Mouse (Mus musculus) neural tube, embryonic 13.5 days (tissue): ENCODE data around the gene Olfr734. TPM values are rescaled to one million over a fixed set of nuclear protein-coding genes. Genes with fewer than 3 reads are reported as not detected.

Experiments used
- ATAC-seq: fragments of 200-750 bp; cut with Nextera tagmentation; 2 replicates; pipeline ENCODE4 v1.8.0; 2017; ENCODE audit warnings: low read depth, mild to moderate bottlenecking, moderate TSS enrichment, moderate library complexity
- H3K27ac ChIP-seq: fragments of 300-500 bp; sonication (generic); replicated peaks from 2 replicates; pipeline ENCODE4 v1.5.1; 2015; ENCODE audit warnings: moderate library complexity, mild to moderate bottlenecking, inconsistent platforms
- H3K27me3 ChIP-seq: fragments of 300-500 bp; sonication (generic); 2 replicates; pipeline ENCODE4 v1.6.1; 2015; ENCODE audit warnings: mild to moderate bottlenecking, inconsistent platforms
- H3K36me3 ChIP-seq: fragments of 300-500 bp; sonication (generic); 2 replicates; pipeline ENCODE4 v1.6.1; 2015; ENCODE audit warnings: mild to moderate bottlenecking, inconsistent platforms
- H3K4me1 ChIP-seq: fragments of 300-500 bp; sonication (generic); replicated peaks from 2 replicates; pipeline ENCODE4 v1.6.1; 2015; ENCODE audit warnings: inconsistent platforms
- H3K4me2 ChIP-seq: fragments of 300-500 bp; sonication (generic); 2 replicates; pipeline ENCODE4 v1.6.1; 2015; ENCODE audit warnings: inconsistent platforms, mild to moderate bottlenecking, moderate library complexity
- H3K4me3 ChIP-seq: fragments of 300-500 bp; sonication (generic); 2 replicates; pipeline ENCODE4 v1.5.1; 2015; ENCODE audit warnings: mild to moderate bottlenecking, inconsistent platforms
- H3K9ac ChIP-seq: fragments of 300-500 bp; sonication (generic); 2 replicates; pipeline ENCODE4 v1.6.1; 2015; ENCODE audit warnings: moderate library complexity, mild to moderate bottlenecking, inconsistent platforms
- H3K9me3 ChIP-seq: fragments of 300-500 bp; sonication (generic); 2 replicates; pipeline ENCODE4 v1.6.1; 2016; ENCODE audit warnings: inconsistent platforms
- WGBS: fragments of 180-500 bp; shearing (Covaris S2); methylation state at CpG from one replicate; pipeline ENCODE4 v1.1.7; 2015; 5-methylcytosine and 5-hydroxymethylcytosine counted together
- polyA plus RNA-seq: library from polyadenylated mRNA; unstranded; fragments of >200 nt; fragmentation: Nextera tagmentation; extraction: Ambion mirVana; gene quantifications from 2 replicates; pipeline ENCODE4 v1.2.1, GENCODE M21; 2015

Olfr734 gene
- polyA plus RNA-seq = not detected in 2 replicates

DNA sequence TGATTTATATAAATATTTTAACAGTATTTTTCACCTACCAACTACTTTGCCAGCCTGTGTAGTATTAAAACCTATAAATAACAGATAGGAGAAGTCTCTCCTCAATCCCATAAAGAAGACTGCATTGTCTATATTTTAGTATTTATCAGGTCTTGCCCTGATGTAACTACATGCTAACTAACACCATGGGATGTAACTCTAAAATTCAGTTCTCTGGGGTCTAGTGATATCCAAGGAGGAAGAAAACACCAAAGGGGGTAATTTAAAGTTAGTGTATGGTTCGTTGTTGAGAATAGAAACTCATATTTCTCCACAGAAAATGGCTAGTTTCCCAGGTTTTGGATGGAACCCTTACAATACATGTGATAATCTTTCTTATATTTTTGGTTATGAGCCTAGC, at the start of gene Olfr734:
Gene Olfr734, minus strand, starts transcription at position 101 of the 400 bp plus-strand sequence.
- Histone ChIP-seq H3K27ac (no peak within 1 kb of the TSS), H3K27me3 (no peaks in the 10 kb centered on the region), H3K4me3 (no peak within 1 kb of the TSS), H3K4me2 (no peak within 1 kb of the TSS), H3K4me1 (no peaks in the 10 kb centered on the region), H3K36me3 (no peaks in the 10 kb centered on the region), H3K9me3 (no peaks in the 10 kb centered on the region; the same call in 1 of the 2 replicates), H3K9ac (no peak within 1 kb of the TSS)
- WGBS = 70% methylated on average over 1 of the region's 1 CpGs
- ATAC-seq = no peak

- no peaks in the 10 kb centered on the region for H3K36me3 ChIP-seq
- no peaks in the 10 kb centered on the region for H3K27me3 ChIP-seq
- no peak overlapping the region for H3K27ac ChIP-seq
- no peaks in the 10 kb centered on the region for H3K4me1 ChIP-seq
- no peak for ATAC-seq
- H3K4me2 ChIP-seq = no peak overlapping the region
- no peaks in the 10 kb centered on the region for H3K9me3 ChIP-seq
- 86% methylated on average over 2 of the region's 2 CpGs for WGBS
- no peak overlapping the region for H3K9ac ChIP-seq
- no peak overlapping the region for H3K4me3 ChIP-seq
These were observed 37.0 kb upstream of the Olfr734 start for GRCm38 (mm10) chr14:50363561-50363960.

GRCm38 (mm10) chr14:50360480-50360879, 33.9 kb upstream of the Olfr734 start:
- Histone ChIP-seq H3K9me3 (no peaks in the 10 kb centered on the region), H3K27me3 (no peaks in the 10 kb centered on the region), H3K27ac (no peak overlapping the region), H3K36me3 (no peaks in the 10 kb centered on the region), H3K4me1 (no peaks in the 10 kb centered on the region), H3K4me2 (no peak overlapping the region), H3K9ac (no peak overlapping the region), H3K4me3 (no peak overlapping the region)
- 90% methylated on average over 3 of the region's 3 CpGs for WGBS
- no peak for ATAC-seq

GRCm38 (mm10) chr14:50357593-50357992, 31.0 kb upstream of the Olfr734 start, which contains the start of gene Tlr11:
TSS of gene Tlr11 (plus strand) at chr14:50357914.
- 83% methylated on average over 2 of the region's 2 CpGs for WGBS
- H3K36me3 ChIP-seq = no peaks in the 10 kb centered on the region
- no peak within 1 kb of the TSS for H3K4me2 ChIP-seq
- no peak within 1 kb of the TSS for H3K4me3 ChIP-seq
- H3K9me3 ChIP-seq = no peaks in the 10 kb centered on the region
- H3K9ac ChIP-seq = no peak within 1 kb of the TSS
- no peak for ATAC-seq
- no peak within 1 kb of the TSS for H3K27ac ChIP-seq
- no peaks in the 10 kb centered on the region for H3K4me1 ChIP-seq
- H3K27me3 ChIP-seq = no peaks in the 10 kb centered on the region

DNA sequence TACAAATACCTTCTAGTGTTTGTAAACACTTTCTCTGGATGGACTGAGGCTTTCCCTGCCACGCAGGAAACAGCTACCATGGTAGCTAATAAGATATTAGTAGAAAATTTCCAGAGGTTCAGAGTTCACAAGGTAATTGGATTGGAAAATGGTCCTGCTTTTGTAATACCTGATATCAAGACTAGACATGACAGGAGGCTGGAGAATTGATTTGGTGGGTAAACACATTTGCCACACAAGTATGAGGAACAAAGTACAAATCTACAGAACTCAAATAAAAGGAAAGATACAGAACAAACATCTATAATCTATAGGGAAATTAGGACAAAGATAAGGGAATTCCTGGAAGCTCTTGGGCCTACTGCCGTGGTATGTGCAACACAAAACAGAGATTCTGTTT, 30.2 kb upstream of the Olfr734 start:
- Histone ChIP-seq H3K4me3 (no peak overlapping the region), H3K4me1 (no peaks in the 10 kb centered on the region), H3K4me2 (no peak overlapping the region), H3K36me3 (no peaks in the 10 kb centered on the region), H3K27me3 (no peaks in the 10 kb centered on the region), H3K9ac (no peak overlapping the region), H3K9me3 (no peaks in the 10 kb centered on the region), H3K27ac (no peak overlapping the region)
- ATAC-seq = no peak
- 88% methylated on average over 2 of the region's 2 CpGs for WGBS

DNA sequence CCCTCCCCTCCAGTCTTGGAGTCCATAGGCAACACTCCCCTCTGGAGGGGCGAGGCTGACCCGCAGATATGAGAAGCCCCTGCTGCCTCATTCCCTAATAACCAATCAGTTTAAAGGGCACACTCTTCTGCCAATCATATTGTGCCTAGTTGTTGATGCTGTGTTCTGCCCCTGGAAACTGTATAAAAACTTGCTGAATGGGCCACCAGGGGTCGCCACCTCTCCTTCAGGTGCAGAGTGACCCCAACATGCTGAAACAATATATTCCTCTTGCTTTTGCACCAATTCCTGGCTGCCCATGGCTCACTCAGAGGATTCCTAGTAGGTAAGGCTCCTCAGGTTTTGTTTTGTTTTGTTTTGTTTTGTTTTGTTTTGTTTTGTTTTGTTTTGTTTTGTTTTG, 25.9 kb upstream of the Olfr734 start:
- Histone ChIP-seq H3K27ac (no peak overlapping the region), H3K4me2 (no peak overlapping the region), H3K9me3 (no peaks in the 10 kb centered on the region), H3K9ac (no peak overlapping the region), H3K4me3 (no peak overlapping the region), H3K27me3 (no peaks in the 10 kb centered on the region), H3K4me1 (no peaks in the 10 kb centered on the region), H3K36me3 (no peaks in the 10 kb centered on the region)
- WGBS = 49% methylated on average over 3 of the region's 3 CpGs
- ATAC-seq = no peak

- ATAC-seq = no peak
- Histone ChIP-seq H3K4me3 (no peak within 1 kb of the TSS), H3K9me3 (no peaks in the 10 kb centered on the region), H3K36me3 (no peaks in the 10 kb centered on the region), H3K4me2 (no peak within 1 kb of the TSS), H3K27ac (no peak within 1 kb of the TSS), H3K4me1 (no peaks in the 10 kb centered on the region), H3K9ac (no peak within 1 kb of the TSS), H3K27me3 (no peaks in the 10 kb centered on the region)
- 76% methylated on average over 2 of the region's 2 CpGs for WGBS
These were observed 22.2 kb upstream of the Olfr734 start, which contains the start of gene Olfr735 for GRCm38 (mm10) chr14:50348796-50349195. TSS of gene Olfr735 (minus strand) at chr14:50348872.

- H3K27me3 ChIP-seq = no peaks in the 10 kb centered on the region
- H3K9ac ChIP-seq = no peak within 1 kb of the TSS
- H3K4me1 ChIP-seq = no peaks in the 10 kb centered on the region
- H3K27ac ChIP-seq = no peak within 1 kb of the TSS
- no peaks in the 10 kb centered on the region for H3K9me3 ChIP-seq
- no peak for ATAC-seq
- H3K4me3 ChIP-seq = no peak within 1 kb of the TSS
- H3K36me3 ChIP-seq = no peaks in the 10 kb centered on the region
- no peak within 1 kb of the TSS for H3K4me2 ChIP-seq
These were observed 25.1 kb downstream of the Olfr734 start, which contains the start of gene Olfr733 for GRCm38 (mm10) chr14:50301422-50301821. TSS of gene Olfr733 (minus strand) at chr14:50301522.

GRCm38 (mm10) chr14:50284106-50284505, 42.5 kb downstream of the Olfr734 start, which contains the start of gene Olfr732:
TSS of gene Olfr732 (minus strand) at chr14:50284206.
- no peak for ATAC-seq
- Histone ChIP-seq H3K27ac (no peak within 1 kb of the TSS), H3K36me3 (no peaks in the 10 kb centered on the region), H3K9ac (no peak within 1 kb of the TSS), H3K27me3 (no peaks in the 10 kb centered on the region), H3K9me3 (no peaks in the 10 kb centered on the region), H3K4me2 (no peak within 1 kb of the TSS), H3K4me3 (no peak within 1 kb of the TSS), H3K4me1 (no peaks in the 10 kb centered on the region)
- 94% methylated on average over 1 of the region's 1 CpGs for WGBS

Other genes with a start within 250 kb of the Olfr734 start
- not detected in 2 replicates for gene Olfr726, start 235.8 kb downstream of the Olfr734 start, polyA plus RNA-seq
- not detected in 2 replicates for gene Olfr727, start 203.6 kb downstream of the Olfr734 start, polyA plus RNA-seq
- gene Olfr728, start 184.1 kb downstream of the Olfr734 start, polyA plus RNA-seq = not detected in 2 replicates
- gene Olfr729, start 173.9 kb downstream of the Olfr734 start, polyA plus RNA-seq = not detected in 2 replicates
- gene Olfr730, start 138.6 kb downstream of the Olfr734 start, polyA plus RNA-seq = not detected in 2 replicates
- not detected in 2 replicates for gene Olfr731, start 84.9 kb downstream of the Olfr734 start, polyA plus RNA-seq
- gene Olfr732, start 42.6 kb downstream of the Olfr734 start, polyA plus RNA-seq = not detected in 2 replicates
- gene Olfr733, start 25.2 kb downstream of the Olfr734 start, polyA plus RNA-seq = not detected in 2 replicates
- not detected in 2 replicates for gene Olfr735, start 22.1 kb upstream of the Olfr734 start, polyA plus RNA-seq
- not detected in 2 replicates for gene Tlr11, start 31.2 kb upstream of the Olfr734 start, polyA plus RNA-seq
- not detected in 2 replicates for gene Olfr736, start 54.4 kb upstream of the Olfr734 start, polyA plus RNA-seq
- gene Olfr738, start 80.8 kb upstream of the Olfr734 start, polyA plus RNA-seq = not detected in 2 replicates
- gene Olfr739, start 91.9 kb upstream of the Olfr734 start, polyA plus RNA-seq = not detected in 2 replicates
- gene Olfr740, start 118.8 kb upstream of the Olfr734 start, polyA plus RNA-seq = not detected in 2 replicates
- not detected in 2 replicates for gene Olfr741, start 146.0 kb upstream of the Olfr734 start, polyA plus RNA-seq
- not detected in 2 replicates for gene Olfr742, start 176.8 kb upstream of the Olfr734 start, polyA plus RNA-seq
- not detected in 2 replicates for gene Olfr743, start 195.1 kb upstream of the Olfr734 start, polyA plus RNA-seq